Mouse (Mus musculus): ENCODE results near the gene Gon4l. TPM values are rescaled to one million over a fixed set of nuclear protein-coding genes. Genes with fewer than 3 reads are reported as not detected.
"Not testable (repeated sequence)": the region's sequence is repeated elsewhere in the genome, so short reads cannot be mapped to it uniquely, and the experiment has no call there.

The Gon4l gene
- total RNA-seq (2022), result 10 to 100 TPM; 42.9 to 53.8 (median 47.6) TPM

DNA sequence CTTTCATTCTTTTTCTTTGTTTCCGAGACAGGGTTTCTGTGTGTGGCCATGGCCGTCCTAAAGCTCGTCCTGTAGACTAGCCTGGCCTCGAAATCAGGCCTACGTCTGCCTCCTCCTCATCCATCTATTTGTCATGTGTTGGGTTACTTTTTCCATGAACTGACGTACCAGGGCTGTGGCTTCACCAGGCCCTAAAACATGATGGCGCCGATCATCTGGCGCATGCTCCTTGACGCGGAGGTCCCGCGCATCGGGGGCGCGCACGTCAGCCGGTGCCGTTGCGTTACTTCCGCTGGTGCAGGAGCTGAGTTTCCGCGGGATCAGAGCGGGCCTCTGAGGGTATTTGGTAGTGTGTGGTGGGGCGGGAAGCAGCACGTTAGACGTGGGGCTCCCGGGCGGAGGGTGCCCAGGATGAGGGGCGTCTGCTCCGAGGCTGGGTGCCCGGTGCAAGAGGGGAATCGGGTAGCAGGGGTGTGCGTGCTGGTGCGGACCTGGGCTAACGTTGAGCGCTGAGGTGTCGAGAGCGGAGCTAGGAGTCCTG is at the start of gene Gon4l:
Gon4l (plus strand) TSS at position 281 of the 541 bp plus-strand sequence.
- peak; percentile 19 to 25 for DNase-seq (ENCODE audit: low spot score in 2 of 2)

DNA sequence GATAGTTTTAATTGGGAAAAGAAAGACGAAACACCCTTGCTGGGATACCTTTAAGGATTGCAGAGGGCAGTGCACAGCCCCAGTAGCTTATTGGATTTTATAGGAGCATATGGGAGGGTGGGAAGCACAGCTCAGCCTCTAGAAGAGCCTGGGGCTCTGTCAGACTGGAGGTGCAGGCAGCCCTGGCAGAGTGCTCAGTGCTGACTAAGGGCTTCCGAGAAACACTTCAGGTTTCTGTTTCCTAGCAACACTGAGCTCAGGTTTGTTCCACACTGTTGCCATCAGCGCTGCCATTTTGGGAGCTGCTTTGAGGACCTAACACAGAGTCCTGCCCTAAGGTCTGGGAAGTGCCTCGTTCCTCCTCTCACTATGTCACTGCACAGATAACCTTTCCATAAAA is 48.7 kb upstream of the Gon4l start:
- DNase-seq (ENCODE audit: low spot score in 2 of 2), result not testable (repeated sequence)

GRCm38 (mm10) chr3:88786805-88787204 is 48.2 kb upstream of the Gon4l start:
- DNase-seq (ENCODE audit: low spot score in 2 of 2), result not testable (repeated sequence)

DNA sequence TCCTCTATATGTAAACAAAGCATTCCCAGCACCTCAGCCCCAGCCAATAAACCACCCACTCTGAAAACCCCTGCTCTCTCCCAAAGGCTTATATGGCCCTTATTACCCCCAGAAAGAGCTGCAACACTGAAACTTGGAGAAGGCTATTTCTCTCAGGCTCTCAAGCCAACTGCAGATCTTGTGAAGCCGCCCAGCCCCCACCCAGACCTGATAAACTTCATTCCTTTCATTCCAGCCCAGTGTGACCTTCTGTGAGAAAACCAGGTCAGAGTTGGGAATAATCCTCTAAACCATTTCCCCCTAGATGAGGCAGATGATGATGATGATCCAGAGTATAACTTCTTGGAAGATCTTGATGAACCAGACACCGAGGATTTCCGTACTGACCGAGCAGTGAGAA is 47.0 kb upstream of the Gon4l start:
- not testable (repeated sequence) for DNase-seq (ENCODE audit: low spot score in 2 of 2)

DNA sequence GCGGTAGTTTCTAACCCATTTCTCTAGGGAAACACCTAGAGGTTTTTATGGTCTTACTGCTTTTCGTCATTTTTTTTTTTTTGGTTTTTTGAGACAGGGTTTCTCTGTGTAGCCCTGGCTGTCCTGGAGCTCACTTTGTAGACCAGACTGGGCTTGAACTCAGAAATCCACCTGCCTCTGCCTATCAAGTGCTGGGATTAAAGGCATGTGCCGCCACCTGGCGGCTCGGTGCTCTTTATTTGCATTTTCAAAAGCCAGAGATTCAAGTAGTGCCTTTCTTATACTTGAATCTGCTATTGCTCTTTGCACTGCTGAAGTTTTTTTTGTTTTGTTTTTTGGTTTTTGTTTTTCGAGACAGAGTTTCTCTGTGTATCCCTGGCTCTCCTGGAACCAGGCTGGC is 37.5 kb upstream of the Gon4l start:
- not testable (repeated sequence) for DNase-seq (ENCODE audit: low spot score in 2 of 2)

GRCm38 (mm10) chr3:88803910-88804540 is 31.0 kb upstream of the Gon4l start:
- DNase-seq (ENCODE audit: low spot score in 2 of 2), result no peak

GRCm38 (mm10) chr3:88825710-88826109 is 9.3 kb upstream of the Gon4l start:
- DNase-seq (ENCODE audit: low spot score in 2 of 2), result no peak

GRCm38 (mm10) chr3:88827231-88827630 is 7.8 kb upstream of the Gon4l start:
- no peak for DNase-seq (ENCODE audit: low spot score in 2 of 2)

- peak; percentile 79 to 86 for DNase-seq (ENCODE audit: low spot score in 2 of 2)
Measured at GRCm38 (mm10) chr3:88831177-88832121, 3.6 kb upstream of the Gon4l start.

GRCm38 (mm10) chr3:88832388-88832787 is 2.6 kb upstream of the Gon4l start:
- DNase-seq (ENCODE audit: low spot score in 2 of 2), result peak; percentile 77 to 84

GRCm38 (mm10) chr3:88849172-88849571 is 14.1 kb downstream of the Gon4l start:
- no peak for DNase-seq (ENCODE audit: low spot score in 2 of 2)

- no peak for DNase-seq (ENCODE audit: low spot score in 2 of 2)
Measured at GRCm38 (mm10) chr3:88855837-88856236, 20.8 kb downstream of the Gon4l start.

- no peak for DNase-seq (ENCODE audit: low spot score in 2 of 2)
Measured at GRCm38 (mm10) chr3:88862129-88862528, 27.1 kb downstream of the Gon4l start.

DNA sequence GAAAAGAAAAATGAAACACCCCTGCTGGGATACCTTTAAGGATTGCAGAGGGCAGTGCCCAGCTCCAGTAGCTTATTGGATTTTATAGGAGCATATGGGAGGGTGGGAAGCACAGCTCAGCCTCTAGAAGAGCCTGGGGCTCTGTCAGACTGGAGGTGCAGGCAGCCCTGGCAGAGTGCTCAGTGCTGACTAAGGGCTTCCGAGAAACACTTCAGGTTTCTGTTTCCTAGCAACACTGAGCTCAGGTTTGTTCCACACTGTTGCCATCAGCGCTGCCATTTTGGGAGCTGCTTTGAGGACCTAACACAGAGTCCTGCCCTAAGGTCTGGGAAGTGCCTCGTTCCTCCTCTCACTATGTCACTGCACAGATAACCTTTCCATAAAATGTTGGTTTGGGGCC is 31.7 kb downstream of the Gon4l start:
- DNase-seq (ENCODE audit: low spot score in 2 of 2), result not testable (repeated sequence)

GRCm38 (mm10) chr3:88867177-88867576 is 32.1 kb downstream of the Gon4l start:
- DNase-seq (ENCODE audit: low spot score in 2 of 2), result not testable (repeated sequence)

DNA sequence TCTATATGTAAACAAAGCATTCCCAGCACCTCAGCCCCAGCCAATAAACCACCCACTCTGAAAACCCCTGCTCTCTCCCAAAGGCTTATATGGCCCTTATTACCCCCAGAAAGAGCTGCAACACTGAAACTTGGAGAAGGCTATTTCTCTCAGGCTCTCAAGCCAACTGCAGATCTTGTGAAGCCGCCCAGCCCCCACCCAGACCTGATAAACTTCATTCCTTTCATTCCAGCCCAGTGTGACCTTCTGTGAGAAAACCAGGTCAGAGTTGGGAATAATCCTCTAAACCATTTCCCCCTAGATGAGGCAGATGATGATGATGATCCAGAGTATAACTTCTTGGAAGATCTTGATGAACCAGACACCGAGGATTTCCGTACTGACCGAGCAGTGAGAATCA is 33.4 kb downstream of the Gon4l start:
- DNase-seq (ENCODE audit: low spot score in 2 of 2), result not testable (repeated sequence)

GRCm38 (mm10) chr3:88882536-88882935 is 47.5 kb downstream of the Gon4l start:
- DNase-seq (ENCODE audit: low spot score in 2 of 2), result not testable (repeated sequence)

DNA sequence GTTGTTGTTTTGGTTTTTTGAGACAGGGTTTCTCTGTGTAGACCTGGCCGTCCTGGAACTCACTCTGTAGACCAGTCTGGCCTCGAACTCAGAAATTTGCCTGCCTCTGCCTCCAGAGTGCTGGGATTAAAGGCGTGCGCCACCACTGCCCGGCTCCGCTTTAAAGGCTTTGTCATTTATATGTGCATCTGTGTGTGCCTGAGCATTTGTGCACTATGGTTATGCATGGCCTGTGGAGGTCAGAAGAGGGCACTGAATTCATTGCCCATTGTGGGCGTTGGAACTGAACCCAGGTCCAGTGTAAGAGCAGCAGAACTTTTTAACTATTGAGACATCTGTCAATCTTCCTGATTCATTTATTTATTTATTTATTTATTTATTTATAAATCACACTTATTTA is 58.0 kb downstream of the Gon4l start:
- not testable (repeated sequence) for DNase-seq (ENCODE audit: low spot score in 2 of 2)

DNA sequence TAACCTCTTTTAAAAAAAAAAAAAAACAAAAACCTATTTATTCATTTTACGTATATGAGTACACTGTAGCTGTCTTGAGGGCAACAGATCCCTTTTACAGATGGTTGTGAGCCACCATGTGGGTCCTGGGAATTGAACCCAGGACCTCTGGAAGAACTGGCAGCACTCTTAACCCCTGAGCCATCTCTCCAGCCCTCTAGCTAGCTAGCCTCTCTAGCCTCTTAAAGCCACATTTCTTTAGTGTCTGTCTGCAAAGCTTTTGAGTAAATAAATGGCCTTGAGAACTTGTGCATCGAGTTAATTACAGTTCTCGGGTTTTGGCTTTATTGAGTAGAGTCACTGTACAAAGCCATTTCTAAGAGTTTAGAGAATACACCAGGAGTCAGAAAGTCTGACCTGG is 69.8 kb downstream of the Gon4l start:
- no peak for DNase-seq (ENCODE audit: low spot score in 2 of 2)

GRCm38 (mm10) chr3:88905209-88905608 is 70.2 kb downstream of the Gon4l start:
- no peak for DNase-seq (ENCODE audit: low spot score in 2 of 2)

- DNase-seq (ENCODE audit: low spot score in 2 of 2), result no peak
Measured at GRCm38 (mm10) chr3:88905741-88906140, 70.7 kb downstream of the Gon4l start.
